Mouse (Mus musculus) cerebellum, adult 9-11 months (tissue): ENCODE measurements around the gene Slc10a1.

ENCODE experiments used
- DNase-seq: peaks from one replicate; pipeline ENCODE4 v3.0.0; 2022

Gene Slc10a1

DNA sequence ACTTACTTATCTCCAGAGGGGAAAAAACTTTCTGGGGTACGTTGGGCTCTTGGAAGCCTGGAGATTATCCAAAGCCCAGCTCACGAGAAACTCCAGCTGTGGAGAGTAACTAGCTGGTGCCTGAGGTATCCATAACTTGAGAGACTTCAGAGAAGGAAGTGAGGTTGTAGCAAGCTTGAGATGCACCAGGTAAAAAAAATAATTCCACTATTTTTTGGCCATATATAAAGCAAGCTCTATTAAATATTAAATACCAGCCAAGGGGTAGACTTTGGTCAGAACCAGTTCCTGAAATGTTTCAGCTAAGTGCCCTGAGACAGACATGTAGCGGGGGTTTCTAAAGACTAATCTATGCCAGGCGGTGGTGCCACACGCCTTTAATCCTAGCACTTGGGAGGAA is at the start of gene Slc10a1:
Gene Slc10a1 (minus strand): TSS at position 101 of the 400 bp plus-strand sequence.
- no peak for DNase-seq

DNA sequence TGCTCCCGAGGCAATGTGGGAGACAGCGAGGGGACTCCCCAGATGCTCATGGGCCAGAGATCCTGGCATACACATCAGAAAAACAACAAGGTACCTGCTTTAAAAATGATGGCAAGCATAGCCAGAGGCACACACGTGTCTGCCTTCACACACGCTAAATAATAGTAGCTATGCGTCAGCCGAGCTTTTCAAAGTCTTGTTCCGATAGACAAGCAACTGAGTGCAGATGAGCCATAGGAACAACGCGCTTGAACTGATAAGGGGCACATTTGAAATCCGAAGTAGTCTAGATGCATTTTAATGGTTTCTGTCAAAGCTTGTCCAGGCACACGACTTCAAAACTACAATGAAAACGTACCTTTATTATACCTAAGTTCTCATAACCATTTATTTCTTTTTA is 49.1 kb upstream of the Slc10a1 start:
- DNase-seq, result no peak

DNA sequence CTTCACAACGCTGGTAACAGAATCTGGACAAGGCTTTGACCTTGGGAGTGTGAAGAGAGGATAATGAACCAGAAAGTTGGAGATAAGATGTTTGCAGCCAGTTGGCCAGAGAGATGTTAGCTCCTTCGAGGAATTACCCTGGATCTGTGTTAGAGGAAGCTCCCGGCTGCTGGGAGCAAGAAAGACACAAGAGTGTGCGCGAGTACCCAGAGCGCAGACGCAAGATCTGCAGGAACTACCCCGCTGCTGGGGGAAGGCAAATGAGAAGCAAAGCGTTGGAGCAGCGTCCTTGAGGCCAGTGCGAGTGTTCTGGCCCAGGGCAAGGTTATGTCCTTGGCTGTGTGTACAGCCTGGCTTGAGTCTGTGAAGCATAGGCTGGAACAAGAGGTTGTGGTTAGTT is 45.0 kb upstream of the Slc10a1 start:
- no peak for DNase-seq

DNA sequence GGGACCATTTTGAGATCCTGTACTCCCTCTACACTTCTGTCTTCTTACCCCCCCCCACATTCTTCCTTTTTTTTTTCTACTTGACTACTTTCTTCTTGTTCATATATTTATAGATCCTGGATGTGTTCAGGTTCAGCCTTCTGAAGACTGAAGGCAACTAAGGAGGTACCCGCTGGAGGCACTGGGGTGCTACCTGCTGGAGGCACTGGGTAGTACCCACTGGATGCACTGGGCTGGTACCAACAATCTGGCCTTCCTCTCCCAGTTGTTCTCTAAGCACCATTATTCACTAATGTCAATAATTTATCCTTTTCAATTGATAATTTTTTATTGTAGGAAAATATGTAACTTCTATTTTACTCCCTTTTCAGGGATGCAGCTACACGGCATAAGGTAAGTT is 43.5 kb upstream of the Slc10a1 start:
- DNase-seq, result no peak

DNA sequence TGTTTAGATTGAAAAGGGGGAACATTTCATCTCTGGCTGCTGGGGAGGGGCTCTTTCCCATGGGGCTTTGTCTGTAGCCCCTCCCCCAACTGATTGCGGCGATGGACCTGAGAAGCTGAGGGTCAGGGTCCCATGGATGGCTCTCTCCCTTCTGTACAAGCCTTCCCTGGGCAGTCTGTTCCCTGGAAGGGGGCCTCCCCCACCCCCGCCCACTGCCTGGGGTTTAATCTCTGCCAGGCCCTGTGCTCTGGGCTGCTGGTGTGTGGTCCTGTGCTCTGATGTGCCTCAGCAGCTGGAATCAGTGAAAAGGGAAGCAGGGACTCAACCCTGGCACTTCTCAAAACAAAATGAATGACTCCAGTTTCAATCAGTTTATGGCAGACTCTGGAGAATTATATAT is 41.3 kb upstream of the Slc10a1 start:
- DNase-seq, result no peak

DNA sequence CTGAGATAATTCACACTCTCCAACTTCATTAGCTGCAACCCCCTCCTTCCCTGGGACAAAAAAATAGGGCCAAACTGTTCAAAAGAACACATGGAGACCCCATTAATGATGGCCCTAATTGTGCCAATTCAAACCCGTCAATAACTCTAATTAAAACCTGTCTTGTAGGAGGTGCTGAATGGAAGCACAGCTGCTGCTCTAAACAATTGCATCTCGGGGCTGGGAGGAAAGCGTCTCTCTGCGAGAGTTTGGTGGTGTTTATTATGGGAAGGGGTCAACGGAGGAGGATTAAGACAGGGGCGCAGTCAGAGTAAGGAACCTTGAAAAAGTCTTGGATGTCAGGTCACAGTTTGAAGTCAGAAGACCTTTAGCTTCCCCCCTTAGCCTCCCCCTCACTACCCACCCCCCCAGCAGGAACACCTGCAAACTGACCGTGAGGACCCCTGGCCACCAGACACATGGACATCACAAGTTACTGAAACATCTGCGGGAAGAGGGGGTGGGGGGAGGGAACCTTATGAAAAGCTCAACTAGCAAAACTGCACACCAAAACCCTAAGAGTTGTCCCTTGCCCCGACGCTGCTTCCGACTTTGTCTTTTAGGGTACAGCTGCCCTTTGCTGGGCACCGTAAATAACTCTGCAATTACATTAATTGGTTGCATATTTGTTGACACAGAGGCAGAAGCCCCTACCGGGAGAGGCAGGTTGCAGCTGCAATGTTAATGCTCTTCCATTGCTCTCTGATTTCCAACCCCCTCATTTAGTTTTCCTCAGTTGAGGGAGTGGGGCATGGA is 34.5 kb upstream of the Slc10a1 start:
- DNase-seq, result no peak

DNA sequence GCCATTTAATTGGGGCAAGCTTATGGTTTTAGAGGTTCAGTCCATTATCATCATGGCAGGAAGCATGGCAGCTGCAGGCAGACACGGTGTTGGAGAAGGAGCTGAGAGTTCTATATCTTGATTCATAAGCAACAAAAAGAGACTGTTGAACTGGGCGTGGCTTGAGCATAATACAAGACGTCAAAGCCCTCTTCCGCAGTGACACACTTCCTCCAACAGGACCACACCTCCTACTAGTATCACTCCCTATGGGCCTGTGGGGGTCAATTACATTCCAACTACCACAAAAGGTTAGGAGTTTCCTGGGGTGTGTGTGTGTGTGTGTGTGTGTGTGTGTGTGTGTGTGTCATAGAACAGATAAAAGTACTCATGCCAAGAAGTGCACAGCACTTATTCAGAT is 32.4 kb upstream of the Slc10a1 start:
- DNase-seq, result no peak

DNA sequence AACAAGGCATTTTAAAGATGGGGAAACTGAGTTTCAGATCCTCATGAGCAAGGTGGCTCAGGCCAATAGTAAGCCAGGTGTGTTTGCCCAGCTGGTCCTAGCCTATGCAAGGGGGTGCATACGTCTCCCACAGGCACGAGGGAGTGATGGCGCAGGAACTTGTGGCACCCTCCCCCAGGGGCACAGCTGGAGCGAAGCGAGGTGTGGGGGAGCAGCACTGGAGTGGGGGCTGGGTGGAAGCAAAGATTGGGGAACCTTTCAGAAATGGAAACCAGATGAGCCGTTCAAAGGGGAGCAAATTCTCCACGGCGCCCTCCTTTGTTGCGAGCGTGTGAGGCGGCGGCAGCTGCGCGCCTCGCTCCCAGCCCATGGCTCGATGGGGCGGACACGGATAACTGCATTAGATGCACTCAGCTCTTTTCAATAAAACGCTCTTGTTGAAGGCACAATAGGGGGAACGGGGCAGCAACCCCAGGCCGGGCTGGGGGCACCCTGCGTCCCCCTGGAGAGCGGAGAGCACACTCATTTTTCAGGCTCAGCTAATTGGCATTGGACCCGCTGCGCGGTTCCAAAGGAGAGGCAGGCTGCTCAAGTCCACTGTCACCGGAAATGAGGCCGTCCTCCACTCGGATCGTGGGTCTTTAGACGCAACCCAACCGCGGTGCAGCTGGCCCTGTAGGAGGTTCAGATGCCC is 30.2 kb upstream of the Slc10a1 start:
- no peak for DNase-seq

DNA sequence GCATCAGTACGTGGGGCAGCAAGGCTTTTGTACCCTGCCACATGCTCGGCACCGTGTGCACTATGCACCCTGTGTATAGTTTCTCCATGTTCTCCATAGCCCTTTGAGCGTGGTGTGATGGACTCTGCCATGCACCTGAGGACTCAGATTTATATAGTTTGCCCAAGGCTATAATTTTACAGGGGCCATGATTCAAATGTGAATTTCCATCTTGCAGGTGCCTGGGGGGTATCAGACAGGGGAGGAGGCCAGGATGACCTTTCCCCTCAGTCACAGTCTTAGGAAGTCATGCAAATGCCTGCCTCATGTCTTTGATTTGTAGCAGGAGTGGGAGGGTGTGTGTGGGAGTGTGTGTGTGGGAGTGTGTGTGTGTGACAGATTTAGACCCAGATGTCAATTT is 29.1 kb upstream of the Slc10a1 start:
- DNase-seq, result no peak

DNA sequence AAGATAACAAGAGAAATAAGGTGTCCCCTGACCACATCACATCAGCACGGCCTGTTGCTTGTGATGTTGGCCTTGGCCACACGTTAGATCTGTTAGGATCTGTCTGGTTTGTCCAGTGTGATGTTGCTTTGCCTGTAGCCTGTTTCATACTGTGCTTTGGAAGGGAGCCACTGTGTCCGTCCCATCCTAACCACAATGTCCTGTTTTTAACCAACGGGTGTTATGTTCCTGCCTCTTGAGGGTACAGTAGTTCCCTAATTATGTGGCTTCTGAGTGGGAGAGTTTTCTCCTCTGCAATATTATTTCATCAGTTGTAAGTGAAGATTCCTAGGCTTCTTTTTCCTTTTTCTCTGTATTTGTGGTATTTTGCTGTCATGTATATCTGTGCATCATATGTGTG is 26.8 kb upstream of the Slc10a1 start:
- no peak for DNase-seq

DNA sequence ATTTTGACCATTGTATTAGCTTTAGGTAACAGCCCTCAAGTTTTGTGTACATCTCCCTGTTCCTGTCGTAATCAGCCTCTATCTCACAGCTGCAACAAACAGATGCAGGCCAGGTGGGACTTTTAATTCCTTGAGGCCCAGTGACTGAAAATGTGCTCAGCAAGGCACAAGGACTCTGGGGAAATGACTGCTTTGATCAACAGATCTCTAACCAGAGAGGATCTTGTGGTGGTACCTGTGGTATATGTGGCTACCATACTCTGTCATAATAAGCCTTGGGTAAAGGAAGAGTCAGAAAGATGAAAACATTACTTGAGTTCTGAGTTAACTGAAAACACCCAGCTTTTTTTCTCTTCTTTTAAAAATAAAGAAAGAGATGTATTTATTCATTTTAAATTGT is 25.3 kb upstream of the Slc10a1 start:
- no peak for DNase-seq

DNA sequence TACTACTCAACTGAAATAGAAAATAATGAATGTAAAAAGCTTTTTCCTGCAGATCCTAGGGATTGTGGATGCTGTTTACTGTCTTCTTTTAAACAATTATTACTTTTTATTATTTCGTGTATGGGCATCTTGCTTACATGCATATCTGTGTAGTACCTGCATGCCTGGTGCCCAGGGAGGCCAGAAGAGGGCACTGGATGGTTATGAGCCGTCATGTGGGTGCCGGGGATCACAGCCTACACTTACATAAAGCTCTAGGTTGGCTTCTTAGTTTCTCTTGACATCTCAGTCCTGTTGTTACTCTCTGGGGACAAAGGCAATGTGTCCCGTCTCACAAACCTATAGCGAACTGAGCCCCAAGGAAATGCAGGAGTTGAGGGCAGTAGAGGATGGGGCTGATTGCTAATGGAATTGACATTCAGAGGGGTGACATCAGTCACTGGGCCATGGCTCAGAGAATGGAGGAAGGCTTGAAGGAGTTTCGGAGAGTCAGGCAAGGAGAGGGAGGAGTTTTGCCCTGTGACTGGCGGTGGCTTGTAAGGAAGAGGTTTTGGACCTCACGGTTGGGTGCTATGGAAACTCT is 24.1 kb upstream of the Slc10a1 start:
- no peak for DNase-seq

DNA sequence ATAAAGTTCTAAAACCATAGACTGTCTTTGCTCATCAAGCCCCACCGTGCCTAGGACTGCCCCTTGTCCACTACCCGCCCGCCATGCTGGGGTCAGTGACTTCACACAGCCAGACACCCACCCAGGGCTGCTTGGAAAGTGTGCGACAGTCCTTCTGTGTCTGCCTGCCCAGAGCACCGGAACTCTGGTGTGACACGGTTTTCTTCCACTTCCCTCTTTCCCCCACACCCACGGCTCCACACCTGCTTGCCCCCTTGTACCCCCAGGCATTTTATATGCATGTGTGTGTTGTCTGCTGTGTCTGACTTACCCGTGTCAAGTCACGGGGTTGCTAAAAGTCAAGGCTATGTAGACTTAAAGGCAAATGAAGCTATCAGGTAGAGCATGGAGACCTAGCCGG is 23.3 kb upstream of the Slc10a1 start:
- no peak for DNase-seq

DNA sequence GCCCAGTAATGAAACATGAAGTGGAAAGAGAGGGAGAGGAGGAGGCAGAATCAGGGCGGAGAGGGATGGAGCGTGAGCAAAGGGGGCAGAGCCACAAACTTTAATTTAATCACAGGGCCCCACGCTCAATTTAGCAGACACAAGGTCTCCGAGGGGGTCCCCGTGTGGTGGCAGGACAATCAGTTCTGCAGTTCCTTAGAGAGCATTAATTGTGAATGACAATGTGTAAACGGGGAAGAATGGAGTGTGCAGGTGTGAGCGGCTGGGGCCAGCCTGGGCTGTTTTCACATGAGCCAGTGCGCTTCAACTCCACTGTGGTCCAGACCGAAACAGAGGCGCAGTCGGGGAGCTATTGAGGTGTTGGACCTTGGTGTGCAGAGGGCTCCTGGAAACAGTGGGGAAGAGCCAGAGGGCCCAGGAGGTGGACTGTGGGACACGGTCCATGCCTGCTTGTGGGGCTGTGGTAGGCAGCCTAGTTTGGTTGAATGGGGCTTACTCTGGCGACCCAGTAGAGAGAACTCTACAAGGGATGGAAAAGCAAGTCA is 22.5 kb upstream of the Slc10a1 start:
- DNase-seq, result no peak

DNA sequence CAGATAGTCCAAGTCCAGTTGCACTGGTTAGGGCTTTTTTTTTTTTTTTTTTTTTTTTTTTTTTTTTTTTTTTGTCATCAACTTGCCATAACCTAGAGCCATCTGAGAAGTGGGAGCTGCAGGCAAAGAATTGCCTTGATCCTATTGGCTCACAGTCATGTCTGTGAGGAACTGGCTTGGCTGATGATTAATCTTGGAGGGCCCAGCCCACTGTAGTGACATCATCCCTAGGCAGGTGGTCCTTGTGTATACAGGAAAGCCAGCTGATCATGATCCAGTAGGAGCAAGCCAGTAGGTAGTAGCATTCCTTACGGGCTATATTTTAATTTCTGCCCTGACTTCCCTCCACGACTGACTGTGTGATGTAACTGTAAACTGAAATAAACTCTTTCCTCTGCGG is 19.8 kb upstream of the Slc10a1 start:
- DNase-seq, result no peak

DNA sequence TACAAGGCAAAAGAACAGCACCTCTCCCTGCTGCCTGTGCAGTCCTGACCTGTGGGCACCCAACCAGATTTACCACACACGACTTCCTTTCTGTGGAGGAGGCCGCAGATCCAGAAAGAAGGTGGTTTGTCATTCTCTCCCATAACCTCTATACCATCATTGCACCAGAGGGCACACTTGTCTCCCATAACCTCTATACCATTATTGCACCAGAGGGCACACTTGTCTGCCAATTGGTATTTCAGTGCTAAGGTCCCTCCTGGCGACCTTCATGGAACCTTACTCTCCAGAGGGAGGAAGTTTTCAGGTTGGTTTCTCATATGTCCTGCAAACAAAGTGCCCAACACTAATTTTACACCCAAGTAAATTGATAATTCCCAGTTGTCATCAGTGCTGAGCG is 18.1 kb upstream of the Slc10a1 start:
- DNase-seq, result no peak

DNA sequence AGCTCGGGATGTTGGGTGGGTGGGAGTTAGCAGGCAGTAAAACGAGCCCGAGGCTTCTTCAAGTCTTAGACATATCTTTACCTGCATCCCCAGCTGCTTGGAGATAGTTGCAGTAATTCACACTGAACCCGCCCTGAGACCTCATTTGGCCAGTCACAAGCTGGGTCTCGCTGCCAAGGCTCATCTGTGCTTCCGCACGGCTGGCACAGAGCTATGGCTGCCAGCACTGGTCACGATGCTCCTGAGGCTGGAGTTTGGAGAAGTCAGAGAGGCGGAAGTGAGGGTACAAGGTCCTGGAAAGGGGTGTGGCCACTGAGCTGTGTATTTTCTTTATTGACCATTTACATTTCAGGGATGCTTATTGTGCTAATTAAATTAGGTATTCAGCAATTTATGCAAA is 15.2 kb upstream of the Slc10a1 start:
- DNase-seq, result peak; percentile 20

DNA sequence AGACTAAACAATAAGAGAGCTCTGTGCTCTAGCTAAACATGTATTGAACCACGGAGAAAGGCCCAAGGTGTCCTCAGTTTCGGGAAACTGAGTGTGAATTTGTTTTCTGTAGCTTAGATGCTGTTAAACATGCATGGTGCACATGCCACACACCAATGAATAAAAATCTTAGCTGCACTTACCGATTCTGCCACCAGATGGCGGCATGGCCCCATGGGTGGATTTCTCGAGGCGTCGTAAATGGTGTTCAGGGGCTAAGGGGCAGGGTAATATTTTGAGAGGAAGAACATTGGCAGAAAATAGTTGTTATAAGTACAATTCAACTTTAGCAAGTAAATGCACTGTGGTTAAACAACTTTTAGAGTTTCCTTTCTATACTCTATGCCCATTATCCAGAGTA is 13.8 kb upstream of the Slc10a1 start:
- DNase-seq, result peak; percentile 45

DNA sequence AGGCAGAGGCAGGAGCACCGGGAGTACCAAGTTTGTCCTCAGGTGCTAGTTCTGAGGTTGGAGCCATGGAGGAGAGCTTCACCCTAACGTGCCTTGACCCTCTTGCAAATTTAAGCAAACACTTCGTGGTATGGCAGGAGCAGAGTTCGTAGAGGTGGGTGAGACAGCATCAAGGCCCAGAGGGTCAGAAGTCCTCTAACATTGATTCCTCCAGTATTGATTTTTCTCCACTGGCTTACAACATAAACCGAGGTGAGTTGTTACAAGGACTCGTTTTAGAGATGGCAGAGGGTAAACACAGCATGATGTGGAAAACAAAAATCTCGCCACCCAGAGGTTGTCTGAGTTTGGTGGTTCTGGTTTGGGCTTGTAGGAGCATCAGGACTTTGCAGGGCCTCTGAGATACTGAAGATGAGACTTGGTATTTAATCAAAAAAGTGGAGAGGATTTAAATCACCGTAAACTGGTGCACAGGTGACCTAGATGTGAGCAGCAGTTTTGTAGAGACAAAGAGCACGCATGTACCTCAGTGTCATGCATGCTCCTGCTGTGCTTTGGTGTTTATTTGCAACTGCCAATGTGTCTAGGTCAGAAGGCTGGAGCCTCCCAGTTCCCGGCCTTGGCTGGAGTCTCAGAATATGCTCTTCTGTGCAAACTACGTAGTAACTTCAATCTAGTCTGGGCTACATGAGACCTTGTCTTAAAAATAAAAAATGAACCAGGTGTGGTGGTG is 7.6 kb upstream of the Slc10a1 start:
- no peak for DNase-seq

DNA sequence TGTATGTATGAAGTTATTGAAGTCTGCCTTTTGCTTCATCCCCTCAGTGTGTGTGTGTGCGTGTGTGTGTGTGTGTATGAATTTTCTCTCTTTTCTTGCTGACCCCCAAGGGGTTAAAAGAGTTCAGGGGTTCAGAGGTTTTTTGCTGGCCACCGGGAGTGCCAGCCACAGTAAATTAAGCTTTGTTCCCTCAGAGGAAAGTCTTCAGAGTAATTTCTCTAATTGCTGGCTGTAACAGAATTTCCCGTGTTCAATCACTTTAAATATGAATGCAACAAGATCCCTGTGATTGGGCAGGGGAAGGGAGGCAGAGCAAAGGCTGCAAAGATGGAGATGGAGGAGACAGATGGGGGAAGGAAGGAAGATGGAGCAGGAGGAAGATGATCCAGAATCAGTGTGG is 3.3 kb upstream of the Slc10a1 start:
- no peak for DNase-seq

DNA sequence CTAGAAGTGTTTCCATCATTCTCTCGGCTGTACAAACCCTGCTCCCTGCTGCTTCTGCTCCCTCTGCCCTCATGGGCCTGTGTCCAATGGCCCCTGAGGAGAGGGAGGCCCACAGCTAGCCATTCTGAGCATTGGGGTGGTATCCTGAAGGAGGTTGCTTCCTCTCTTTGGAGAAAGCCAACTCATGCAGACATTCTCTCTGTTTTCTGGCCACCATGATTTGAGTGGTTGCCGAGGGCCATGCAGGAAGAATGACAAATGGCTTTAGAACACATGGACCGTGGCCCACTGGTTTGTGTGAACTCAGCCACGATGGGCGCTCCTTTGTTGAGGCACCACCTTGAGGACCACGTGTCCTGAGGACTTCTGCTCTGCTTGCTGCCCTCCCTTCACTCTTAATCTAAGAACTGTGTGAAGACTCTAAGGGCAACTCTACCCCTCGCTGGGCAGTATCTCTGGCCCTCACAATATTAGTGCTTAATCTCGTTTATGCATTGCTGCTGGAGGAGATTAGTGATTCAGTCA is 1.7 kb upstream of the Slc10a1 start:
- no peak for DNase-seq

DNA sequence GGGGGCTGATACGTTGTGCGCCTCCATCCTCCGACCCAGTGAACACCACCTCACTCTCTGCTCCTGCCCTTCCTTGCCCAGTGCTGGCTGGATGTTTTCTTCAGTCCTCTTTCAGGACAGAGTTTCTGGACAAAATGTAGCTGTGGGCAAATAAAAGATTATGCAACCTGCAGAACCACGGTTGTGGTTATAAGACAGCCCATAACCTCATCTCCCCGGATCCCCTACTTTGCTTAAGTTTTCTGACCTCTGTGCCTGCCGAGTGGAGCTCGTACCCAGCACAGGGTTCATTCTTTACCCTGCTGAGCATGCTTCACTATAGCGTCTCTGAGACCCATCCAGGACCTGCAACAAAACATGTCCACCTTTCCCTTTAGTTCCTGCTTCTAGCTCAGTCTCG is 587 bp downstream of the Slc10a1 start:
- no peak for DNase-seq
